Mouse (Mus musculus) neural tube, embryonic 11.5 days (tissue): ENCODE measurements around the gene Cep135. TPM values are rescaled to one million over a fixed set of nuclear protein-coding genes. Genes with fewer than 3 reads are reported as not detected.

Experiments
- ATAC-seq: fragments of 200-750 bp; cut with Nextera tagmentation; 2 replicates; pipeline ENCODE4 v1.8.0; 2017; ENCODE audit warnings: moderate number of reproducible peaks, mild to moderate bottlenecking, moderate TSS enrichment, moderate library complexity; ENCODE audit not compliant: insufficient read depth, low FRiP score, low TSS enrichment
- DNase-seq: peaks from one replicate; pipeline ENCODE4 v3.0.0-alpha.2; 2015; ENCODE audit warnings: low spot score
- H3K27ac ChIP-seq: fragments of 300-500 bp; sonication (generic); 2 replicates; pipeline ENCODE4 v1.5.1; 2014; ENCODE audit warnings: low read depth, mild to moderate bottlenecking, low read length
- H3K27me3 ChIP-seq: fragments of 300-500 bp; sonication (generic); 2 replicates; pipeline ENCODE4 v1.6.1; 2014; ENCODE audit warnings: mild to moderate bottlenecking, low read length, mixed read lengths; ENCODE audit not compliant: control insufficient read depth, insufficient read depth
- H3K36me3 ChIP-seq: fragments of 300-500 bp; sonication (generic); 2 replicates; pipeline ENCODE4 v1.6.1; 2014; ENCODE audit warnings: mild to moderate bottlenecking, low read length, moderate library complexity, mixed read lengths; ENCODE audit not compliant: control insufficient read depth, insufficient read depth
- H3K4me1 ChIP-seq: fragments of 300-500 bp; sonication (generic); 2 replicates; pipeline ENCODE4 v1.6.1; 2014; ENCODE audit warnings: low read length, mixed read lengths; ENCODE audit not compliant: control insufficient read depth, insufficient read depth
- H3K4me2 ChIP-seq: fragments of 300-500 bp; sonication (generic); 2 replicates; pipeline ENCODE4 v1.6.1; 2014; ENCODE audit warnings: low read depth, mild to moderate bottlenecking, moderate library complexity
- H3K4me3 ChIP-seq: fragments of 300-500 bp; sonication (generic); 2 replicates; pipeline ENCODE4 v1.5.1; 2014; ENCODE audit warnings: low read depth, low read length
- H3K9ac ChIP-seq: fragments of 300-500 bp; sonication (generic); 2 replicates; pipeline ENCODE4 v1.6.1; 2014; ENCODE audit warnings: mild to moderate bottlenecking, low read length
- H3K9me3 ChIP-seq: fragments of 300-500 bp; sonication (generic); 2 replicates; pipeline ENCODE4 v1.6.1; 2016; ENCODE audit warnings: low read length; ENCODE audit not compliant: control insufficient read depth
- WGBS: fragments of 180-500 bp; shearing (Covaris S2); extraction: QIAGEN DNeasy Blood & Tissue Kit; methylation state at CpG from one replicate; pipeline ENCODE4 v1.1.7; 2014; 5-methylcytosine and 5-hydroxymethylcytosine counted together
- polyA plus RNA-seq: library from polyadenylated mRNA; unstranded; fragments of >200 nt; fragmentation: Nextera tagmentation; extraction: Ambion mirVana; gene quantifications from 2 replicates; pipeline ENCODE4 v1.2.1, GENCODE M21; 2014

Gene Cep135
- polyA plus RNA-seq, 1 experiment from 2014 or later: 9.3 TPM

- 91% methylated on average over 10 of the region's 10 CpGs for WGBS
- Histone ChIP-seq H3K27ac (no peak overlapping the region), H3K4me2 (no peak overlapping the region)
Measured at GRCm38 (mm10) chr5:76687961-76688600, 99.6 kb downstream of the Cep135 start.

GRCm38 (mm10) chr5:76688643-76689042 lies 100.1 kb downstream of the Cep135 start:
- Histone ChIP-seq H3K4me1 (peaks cover under 1% of the 10 kb centered on the region; the same call in 1 of the 2 replicates), H3K36me3 (no peaks in the 10 kb centered on the region), H3K4me2 (no peak overlapping the region), H3K27ac (no peak overlapping the region), H3K9me3 (no peaks in the 10 kb centered on the region), H3K9ac (no peak overlapping the region), H3K4me3 (no peak overlapping the region), H3K27me3 (no peaks in the 10 kb centered on the region)
- DNase-seq (no peak), ATAC-seq (no peak)
- WGBS: 86% methylated on average over 6 of the region's 6 CpGs

More at GRCm38 (mm10) chr5:76687961-76688600, 99.6 kb downstream of the Cep135 start:
- peaks cover 6% of the 10 kb centered on the region for H3K4me1 ChIP-seq
- no peaks in the 10 kb centered on the region for H3K36me3 ChIP-seq
- H3K9me3 ChIP-seq: no peaks in the 10 kb centered on the region
- H3K9ac ChIP-seq: no peak overlapping the region
- ATAC-seq (no peak), DNase-seq (no peak)
- H3K4me3 ChIP-seq: no peak overlapping the region
- H3K27me3 ChIP-seq: no peaks in the 10 kb centered on the region

DNA sequence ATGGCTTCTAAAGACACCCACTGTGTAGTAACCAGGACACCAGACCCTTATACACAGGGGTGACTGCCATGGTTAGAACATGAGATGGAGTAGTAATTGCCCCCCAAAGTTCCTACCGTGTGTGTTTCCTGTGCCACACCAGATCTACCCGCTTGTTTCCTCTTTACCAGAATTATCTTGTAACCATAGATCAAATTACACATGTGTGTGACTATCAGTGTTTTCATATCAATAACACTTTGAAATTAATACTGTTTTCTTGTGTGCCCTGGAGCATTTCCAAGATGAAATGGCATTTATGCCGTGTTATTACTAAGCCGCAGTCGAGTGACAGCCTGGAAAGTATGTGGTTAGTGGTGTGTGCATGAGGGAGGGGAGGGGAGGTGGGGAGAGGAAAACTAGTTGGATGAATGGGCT lies 101.7 kb downstream of the Cep135 start:
- no peak overlapping the region for H3K4me3 ChIP-seq
- no peak for DNase-seq
- WGBS: 85% methylated on average over 5 of the region's 5 CpGs
- H3K4me1 ChIP-seq: no peaks in the 10 kb centered on the region
- H3K27me3 ChIP-seq: no peaks in the 10 kb centered on the region
- no peak overlapping the region for H3K9ac ChIP-seq
- H3K36me3 ChIP-seq: no peaks in the 10 kb centered on the region
- no peak overlapping the region for H3K4me2 ChIP-seq
- H3K9me3 ChIP-seq: no peaks in the 10 kb centered on the region; the same call in 1 of the 2 replicates
- ATAC-seq: no peak
- H3K27ac ChIP-seq: no peak overlapping the region

- Histone ChIP-seq H3K4me2 (no peak overlapping the region), H3K27ac (no peak overlapping the region), H3K4me3 (no peak overlapping the region), H3K27me3 (no peaks in the 10 kb centered on the region), H3K36me3 (no peaks in the 10 kb centered on the region), H3K9me3 (no peaks in the 10 kb centered on the region; the same call in 1 of the 2 replicates), H3K9ac (no peak overlapping the region), H3K4me1 (no peaks in the 10 kb centered on the region)
- no peak for DNase-seq
- no peak for ATAC-seq
- WGBS: 70% methylated on average over 5 of the region's 5 CpGs
Measured at GRCm38 (mm10) chr5:76691251-76691650, 102.8 kb downstream of the Cep135 start.

GRCm38 (mm10) chr5:76691706-76692424 lies 103.4 kb downstream of the Cep135 start:
- Histone ChIP-seq H3K9me3 (no peaks in the 10 kb centered on the region; the same call in 1 of the 2 replicates), H3K27me3 (no peaks in the 10 kb centered on the region), H3K4me2 (no peak overlapping the region), H3K4me3 (no peak overlapping the region), H3K4me1 (no peaks in the 10 kb centered on the region), H3K9ac (no peak overlapping the region), H3K27ac (no peak overlapping the region), H3K36me3 (no peaks in the 10 kb centered on the region)
- WGBS: 76% methylated on average over 12 of the region's 12 CpGs
- DNase-seq: no peak
- no peak for ATAC-seq

Other genes with a start within 250 kb of the Cep135 start
- gene Nmu, start 224.9 kb upstream of the Cep135 start, polyA plus RNA-seq: not detected in 2 replicates
- 6.3 and 9.4 TPM in 2 replicates for gene Gm7271, start 104.7 kb upstream of the Cep135 start, polyA plus RNA-seq
- gene Exoc1, start 59.4 kb upstream of the Cep135 start, polyA plus RNA-seq: 51.2 and 54.6 TPM in 2 replicates
- gene C530008M17Rik, start 67.8 kb downstream of the Cep135 start, polyA plus RNA-seq: 36.8 and 38.6 TPM in 2 replicates